Mouse (Mus musculus): ENCODE data around the gene Cercam.

- TF ChIP-seq CTCF (IDR thresholded peaks at IDR 0.05; ENCODE audit: insufficient read depth, low read length) (no peak), POLR2A (IDR thresholded peaks at IDR 0.05; ENCODE audit: borderline replicate concordance, extremely low read depth, low read depth, low read length) (no peak)
These were observed 35.2 kb upstream of the Cercam start for GRCm38 (mm10) chr2:29833796-29834195.

Data from lung, adult 2 months (tissue).